Mouse (Mus musculus): ENCODE measurements around the gene Zpr1.

Gene Zpr1

GRCm38 (mm10) chr9:46327706-46328571 lies 55.1 kb downstream of the Zpr1 start:
- in situ Hi-C loops (cut with MboI; ENCODE audit: low sequenced_read_pairs): no loop called here

- in situ Hi-C loops (cut with MboI; ENCODE audit: low sequenced_read_pairs): no loop called here
Measured at GRCm38 (mm10) chr9:46328572-46329249, 55.8 kb downstream of the Zpr1 start.

DNA sequence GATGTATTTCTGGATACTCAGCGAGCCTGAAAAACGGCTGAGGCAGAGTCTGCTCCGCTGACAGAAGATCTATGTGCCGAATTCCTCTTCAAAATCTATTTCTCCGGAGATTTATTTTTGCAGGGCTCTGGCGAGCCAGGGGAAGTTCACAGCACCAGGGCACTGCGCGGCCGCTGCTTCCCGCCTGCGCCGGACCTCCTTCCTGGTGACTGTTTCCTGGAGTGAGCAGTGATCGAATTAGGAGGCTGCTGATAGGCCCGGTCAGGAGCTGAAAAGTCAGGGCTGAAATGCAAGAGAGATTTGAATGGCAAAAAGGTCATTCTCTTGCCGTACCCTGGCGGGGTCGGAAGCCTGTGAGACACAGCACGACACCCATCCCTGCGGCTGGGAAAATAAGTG lies 56.4 kb downstream of the Zpr1 start:
- in situ Hi-C loops (cut with MboI; ENCODE audit: low sequenced_read_pairs): no loop called here

DNA sequence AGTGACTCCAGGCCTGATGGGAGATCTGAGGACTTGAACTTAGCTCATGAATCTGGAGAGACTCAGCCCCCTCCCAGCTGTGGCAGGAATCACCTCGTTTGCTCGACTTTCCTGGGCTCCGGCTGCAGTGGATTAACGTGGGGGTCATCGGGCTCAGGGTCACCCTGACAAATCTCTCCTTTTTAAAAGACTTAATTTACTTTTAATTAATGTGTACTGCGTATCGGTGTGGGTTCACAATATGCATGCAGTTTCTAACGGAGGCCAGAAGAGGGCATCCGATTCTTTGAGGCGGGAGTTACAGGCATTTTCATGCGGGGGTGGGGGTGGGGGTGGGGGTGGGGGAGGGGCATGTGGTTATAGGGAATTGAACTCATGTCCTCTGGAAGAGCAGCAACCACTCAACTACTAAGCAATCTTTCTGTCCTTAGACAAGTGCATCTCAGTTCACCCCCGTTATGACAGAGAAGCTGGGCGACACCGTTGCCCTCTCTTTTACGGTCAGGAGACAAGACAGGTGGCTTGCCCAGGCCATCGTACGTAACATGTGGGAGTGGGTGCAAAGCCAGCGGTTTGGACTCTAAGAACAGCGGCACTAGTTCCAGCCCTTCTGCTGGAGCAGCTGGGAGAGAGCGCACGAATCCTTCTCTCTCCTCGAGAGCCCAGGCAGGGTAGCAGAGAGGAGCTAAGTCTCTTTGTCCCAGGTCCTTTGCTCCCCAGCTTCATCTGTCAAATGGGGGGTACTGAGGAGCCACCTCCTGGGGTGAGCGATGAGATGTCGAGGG lies 57.1 kb downstream of the Zpr1 start:
- in situ Hi-C loops (cut with MboI; ENCODE audit: low sequenced_read_pairs): no loop called here

DNA sequence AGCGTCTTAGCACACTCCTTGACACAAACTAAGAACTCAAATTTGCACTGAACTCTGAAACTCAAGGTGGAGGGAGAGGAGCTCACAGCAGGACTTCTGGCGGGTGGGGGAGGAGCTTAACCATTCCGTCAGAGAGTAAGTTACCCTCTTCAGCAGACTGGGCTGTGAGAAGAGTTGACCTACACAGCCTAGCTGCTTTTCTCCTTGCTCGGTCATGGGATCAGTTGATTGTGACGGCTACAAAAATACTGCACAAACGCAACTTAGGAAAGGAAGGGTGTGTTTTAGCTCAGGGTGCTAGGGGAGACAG lies 57.7 kb downstream of the Zpr1 start:
- in situ Hi-C loops (cut with MboI; ENCODE audit: low sequenced_read_pairs): no loop called here

- in situ Hi-C loops (cut with MboI; ENCODE audit: low sequenced_read_pairs): no loop called here
Measured at GRCm38 (mm10) chr9:46331301-46331700, 58.4 kb downstream of the Zpr1 start.

All from CH12F3 (cell line).